ENCODE assay signal across 7 mouse cellular contexts in the genomic region with DNA sequence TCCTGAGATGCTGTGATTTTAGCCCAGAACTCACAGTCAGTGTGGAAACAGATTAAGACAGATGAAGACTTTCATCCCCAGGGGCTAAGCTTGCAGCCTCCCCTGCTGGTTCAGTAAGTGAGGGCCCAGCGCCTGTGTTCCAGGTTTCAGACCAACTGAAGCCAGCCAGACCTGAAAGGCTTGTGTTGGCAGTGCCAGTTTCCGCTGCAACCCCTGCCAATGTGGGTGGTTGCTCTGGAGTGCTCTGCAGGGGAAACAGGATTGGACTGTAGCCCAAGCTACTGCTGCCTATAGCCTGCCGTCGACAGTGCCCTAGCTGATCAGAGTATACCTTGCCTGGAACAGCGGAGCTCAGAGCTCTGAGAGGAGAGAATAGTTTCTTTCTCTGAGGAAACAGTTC. TPM values are rescaled to one million over a fixed set of nuclear protein-coding genes. Genes with fewer than 3 reads are reported as not detected.
A peak's percentile ranks its signal among the peaks of the same experiment; 100 is the strongest.
DNase-seq lines count a peak whose midpoint lies in the region; ATAC-seq and TF ChIP-seq lines count a peak whose summit lies in the region.

No protein-coding gene starts in this region.

- intact Hi-C loops in left cerebral cortex, adult 2 months (cut with DNase I): no loop called here

- WGBS in heart, embryonic 14.5 days: 71% methylated on average over 5 of the region's 5 CpGs

- H3K4me2 ChIP-seq in heart, embryonic 14.5 days (ENCODE audit: low read length): no peak overlapping the region

- DNase-seq in layer of hippocampus, adult 11-12 months (ENCODE audit: low spot score): peak; percentile 66
- no peak for DNase-seq in layer of hippocampus, adult 9-10 months (ENCODE audit: low spot score)
- DNase-seq in cerebellum, adult 8-10 months: peak; percentile 71
- peak; percentile 46 to 49 for DNase-seq in left cerebral cortex, adult 2 months (ENCODE audit: extremely low spot score in 1 of 2, low spot score in 2 of 2)
- peak; percentile 34 to 40 for DNase-seq in right cerebral cortex, postnatal 36 days (ENCODE audit: low spot score in 2 of 2)
- DNase-seq in urinary bladder, postnatal 25 days (ENCODE audit: low spot score): no peak

- peak; percentile 60 for TF ChIP-seq CTCF in left cerebral cortex, adult 2 months (IDR thresholded peaks at IDR 0.05)

- H3K36me3 ChIP-seq in heart, embryonic 14.5 days (ENCODE audit: control insufficient read depth, insufficient read depth, low read length): no peaks in the 10 kb centered on the region

- peak; percentile 36; the same call in 1 of the 2 replicates for ATAC-seq in heart, embryonic 14.5 days (ENCODE audit: insufficient number of reproducible peaks, insufficient read depth, low FRiP score, low read depth)

- no peaks in the 10 kb centered on the region for H3K9me3 ChIP-seq in heart, embryonic 14.5 days (ENCODE audit: control insufficient read depth, low read length)

- no peaks in the 10 kb centered on the region for H3K27me3 ChIP-seq in heart, embryonic 14.5 days (ENCODE audit: control insufficient read depth, insufficient read depth, low read length)

- H3K4me3 ChIP-seq in heart, embryonic 14.5 days (ENCODE audit: control insufficient read depth in 1 of 2, insufficient read depth in 1 of 2, low read depth in 1 of 2, low read length in 2 of 2): no peak overlapping the region
- no peak overlapping the region for H3K4me3 ChIP-seq in left cerebral cortex, adult 2 months

- peaks cover 16 to 31% of the 10 kb centered on the region in 2 experiments for H3K4me1 ChIP-seq in heart, embryonic 14.5 days (ENCODE audit: control insufficient read depth in 2 of 2, insufficient read depth in 2 of 2, low read length in 2 of 2)

- no peak overlapping the region for H3K9ac ChIP-seq in heart, embryonic 14.5 days (ENCODE audit: low read length)

- peak overlapping the region in 1 of 2 experiments; percentile 26; a peak in 1 of 4 replicates for H3K27ac ChIP-seq in heart, embryonic 14.5 days (replicated peaks in 1 of 2; ENCODE audit: control insufficient read depth in 1 of 2, insufficient read depth in 1 of 2, low read depth in 2 of 2, low read length in 2 of 2)
- H3K27ac ChIP-seq in left cerebral cortex, adult 2 months: peak overlapping the region; percentile 36; the same call in 1 of the 2 replicates

RNA-seq across cellular contexts. Expression of gene Hic1, which starts 37.0 kb away (rescaled TPM):
- 6.4 and 6.8 TPM in 2 replicates for polyA plus RNA-seq in heart, embryonic 14.5 days (2014; fragmentation: Nextera tagmentation; extraction: Ambion mirVana)
- total RNA-seq in left cerebral cortex, adult 2 months (2021): 1 to 10 TPM; 3.3 to 3.9 TPM

RNA-seq across cellular contexts. Expression of gene Ovca2, which starts 46.4 kb away (rescaled TPM):
- 19.4 and 19.7 TPM in 2 replicates for polyA plus RNA-seq in heart, embryonic 14.5 days (2014; fragmentation: Nextera tagmentation; extraction: Ambion mirVana)
- 10 to 100 TPM; 12.1 to 12.7 TPM for total RNA-seq in left cerebral cortex, adult 2 months (2021)

RNA-seq across cellular contexts. Expression of gene Dph1, which starts 58.8 kb away (rescaled TPM):
- polyA plus RNA-seq in heart, embryonic 14.5 days (2014; fragmentation: Nextera tagmentation; extraction: Ambion mirVana): 23.1 and 23.7 TPM in 2 replicates
- total RNA-seq in left cerebral cortex, adult 2 months (2021): 10 to 100 TPM; 27.9 to 28.9 TPM

Comparison
In these comparisons a context has a peak if more than half of its experiments do, and no peak if none do; other contexts are left out.
1. DNase-seq: peak in layer of hippocampus, adult 11-12 months (single experiment), cerebellum, adult 8-10 months (single experiment), left cerebral cortex, adult 2 months (2 of 2) and right cerebral cortex, postnatal 36 days (2 of 2); none in layer of hippocampus, adult 9-10 months (single experiment) and urinary bladder, postnatal 25 days (single experiment).